Mouse (Mus musculus): ENCODE measurements at regions not wholly inside any gene's neighbourhood (a gene's known extent, or its start where the extent isn't known, plus 50 kb on each side); places are given as distances from the start of the nearest gene placed in this dataset.

- H3K9me3 ChIP-seq (replicated peaks; ENCODE audit: control insufficient read depth, low read length): no peaks in the 10 kb centered on the region
- 56% methylated on average over 1 of the region's 1 CpGs for WGBS
- no peak overlapping the region for H3K4me2 ChIP-seq (ENCODE audit: low read depth, low read length)
- no peak overlapping the region for H3K4me3 ChIP-seq (ENCODE audit: low read length)
- no peak overlapping the region for H3K9ac ChIP-seq (ENCODE audit: low read length)
- no peak for ATAC-seq (replicated peaks; ENCODE audit: extremely low read depth, insufficient read depth, low FRiP score)
- no peaks in the 10 kb centered on the region for H3K4me1 ChIP-seq (ENCODE audit: control insufficient read depth, insufficient read depth, low read length)
- no peaks in the 10 kb centered on the region for H3K27me3 ChIP-seq (ENCODE audit: control insufficient read depth, insufficient read depth, low read length)
- H3K27ac ChIP-seq (ENCODE audit: low read length): no peak overlapping the region
- H3K36me3 ChIP-seq (ENCODE audit: control insufficient read depth, insufficient read depth): no peaks in the 10 kb centered on the region
These were observed 319.0 kb upstream of the Gm5415 start for GRCm38 (mm10) chr1:32866111-32866510.

DNA sequence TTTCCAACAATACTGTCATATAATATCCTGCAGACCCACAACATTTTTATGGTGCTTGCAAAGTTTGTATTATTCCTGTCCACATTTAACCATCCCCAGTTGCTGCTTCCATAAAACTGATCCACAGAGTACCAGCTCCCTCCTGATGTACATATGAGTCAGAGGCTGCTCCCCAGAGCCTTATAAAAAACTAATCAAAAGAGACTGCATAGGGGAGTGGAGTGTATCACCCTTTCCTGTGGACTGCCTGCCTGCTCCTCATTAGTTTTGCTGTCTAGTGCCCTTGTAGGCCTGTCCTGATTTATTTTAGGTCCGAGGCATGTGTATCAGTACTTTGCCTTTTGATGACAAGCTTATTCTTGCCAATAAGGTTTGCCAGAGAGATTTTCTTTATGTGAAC lies 310.9 kb upstream of the Gm5415 start:
- no peak overlapping the region for H3K4me2 ChIP-seq (ENCODE audit: low read depth, low read length)
- H3K4me3 ChIP-seq (ENCODE audit: low read length): no peak overlapping the region
- no peaks in the 10 kb centered on the region for H3K4me1 ChIP-seq (ENCODE audit: control insufficient read depth, insufficient read depth, low read length)
- no peaks in the 10 kb centered on the region for H3K9me3 ChIP-seq (replicated peaks; ENCODE audit: control insufficient read depth, low read length)
- no peak overlapping the region for H3K9ac ChIP-seq (ENCODE audit: low read length)
- H3K27me3 ChIP-seq (ENCODE audit: control insufficient read depth, insufficient read depth, low read length): no peaks in the 10 kb centered on the region
- no peak for ATAC-seq (replicated peaks; ENCODE audit: extremely low read depth, insufficient read depth, low FRiP score)
- no peak overlapping the region for H3K27ac ChIP-seq (ENCODE audit: low read length)
- 51% methylated on average over 1 of the region's 1 CpGs for WGBS
- H3K36me3 ChIP-seq (ENCODE audit: control insufficient read depth, insufficient read depth): no peaks in the 10 kb centered on the region

All from heart, embryonic 16.5 days (tissue).